Mouse (Mus musculus): ENCODE results near the gene Pate2.

GRCm38 (mm10) chr9:35522241-35522640 lies 47.8 kb upstream of the Pate2 start:
- no peak for TF ChIP-seq CTCF (IDR thresholded peaks at IDR 0.05; ENCODE audit: extremely low read depth, insufficient read length, insufficient replicate concordance, low read depth, low read length)
- no peak for TF ChIP-seq POLR2A (IDR thresholded peaks at IDR 0.05; ENCODE audit: low read depth, low read length)
